Mouse (Mus musculus) spleen, adult 2 months (tissue): ENCODE data around the gene Myom3. TPM values are rescaled to one million over a fixed set of nuclear protein-coding genes. Genes with fewer than 3 reads are reported as not detected.
A peak's percentile ranks its signal among the peaks of the same experiment; 100 is the strongest.

ENCODE experiments used
- DNase-seq, 2 experiments: peaks; one replicate each; pipeline versions ENCODE4 v3.0.0 to v3.0.0-alpha.2; 2012 to 2021; ENCODE audit warnings: low spot score in 2 of 2, low read depth in 1 of 2
- H3K27ac ChIP-seq: fragments of 200-500 bp; 2 replicates; pipeline ENCODE4 v1.5.1; 2012; ENCODE audit warnings: low read length, inconsistent platforms; ENCODE audit not compliant: insufficient read depth
- H3K27me3 ChIP-seq: fragments of 200-500 bp; 2 replicates; pipeline ENCODE4 v1.6.1; 2012; ENCODE audit warnings: mild to moderate bottlenecking, moderate library complexity, low read length, inconsistent platforms; ENCODE audit not compliant: control insufficient read depth, insufficient read depth
- H3K36me3 ChIP-seq: fragments of 200-500 bp; 2 replicates; pipeline ENCODE4 v1.6.1; 2012; ENCODE audit warnings: mild to moderate bottlenecking, low read length, inconsistent platforms; ENCODE audit not compliant: control insufficient read depth, insufficient read depth
- H3K4me1 ChIP-seq: fragments of 200-500 bp; 2 replicates; pipeline ENCODE4 v1.6.1; 2011; ENCODE audit warnings: inconsistent platforms; ENCODE audit not compliant: control insufficient read depth, insufficient read depth, insufficient read length
- H3K4me3 ChIP-seq: fragments of 200-500 bp; 2 replicates; pipeline ENCODE4 v1.5.1; 2011; ENCODE audit warnings: mild to moderate bottlenecking, inconsistent platforms; ENCODE audit not compliant: insufficient read depth, insufficient read length; ENCODE audit errors: extremely low read depth
- CTCF ChIP-seq: fragments of 200-500 bp; IDR thresholded peaks from 2 replicates; pipeline ENCODE4 v1.5.1; 2011; ENCODE audit warnings: mild to moderate bottlenecking, inconsistent platforms; ENCODE audit not compliant: insufficient read depth, insufficient read length, insufficient replicate concordance; ENCODE audit errors: extremely low read depth
- POLR2A ChIP-seq: fragments of 200-500 bp; IDR thresholded peaks from 2 replicates; pipeline ENCODE4 v1.6.1; 2011; ENCODE audit warnings: low read depth, low read length, inconsistent platforms
- WGBS: fragments of 180-500 bp; shearing (Covaris S2); methylation state at CpG from one replicate; pipeline ENCODE4 v1.1.7; 2018; 5-methylcytosine and 5-hydroxymethylcytosine counted together
- polyA plus RNA-seq: library from polyadenylated mRNA; depleted of rRNA; stranded (reverse); fragments of >200 nt; gene quantifications from 2 replicates; pipeline ENCODE4 v1.2.3, GENCODE M21; 2012; rRNA removed

Myom3 gene
- polyA plus RNA-seq, 1 experiment = 0.22 TPM

- under 1% methylated on average over 90 of the region's 91 CpGs for WGBS
- Histone ChIP-seq H3K36me3 (no peaks in the 10 kb centered on the region), H3K4me1 (peaks cover 9% of the 10 kb centered on the region; the same call in 1 of the 2 replicates), H3K4me3 (peak overlapping the region; percentile 95), H3K27ac (peak overlapping the region; percentile 96), H3K27me3 (no peaks in the 10 kb centered on the region)
- no peak for TF ChIP-seq CTCF
- TF ChIP-seq POLR2A = no peak
- DNase-seq = peak in 1 of 2 experiments; percentile 38
Observed at GRCm38 (mm10) chr4:135856223-135857091, 96.9 kb downstream of the Myom3 start.

GRCm38 (mm10) chr4:135857597-135858186 is 98.2 kb downstream of the Myom3 start:
- peaks cover 3% of the 10 kb centered on the region; the same call in 1 of the 2 replicates for H3K36me3 ChIP-seq
- H3K4me1 ChIP-seq = peaks cover 9% of the 10 kb centered on the region; the same call in 1 of the 2 replicates
- peak overlapping the region; percentile 17; the same call in 1 of the 2 replicates for H3K4me3 ChIP-seq
- no peak overlapping the region for H3K27ac ChIP-seq
- 14% methylated on average over 7 of the region's 7 CpGs for WGBS
- no peak for TF ChIP-seq POLR2A
- TF ChIP-seq CTCF = no peak
- no peak for DNase-seq
- no peaks in the 10 kb centered on the region for H3K27me3 ChIP-seq

Other genes starting within 250 kb of the Myom3 start
- 0.12 and 0.14 TPM in 2 replicates for gene Grhl3, start 186.1 kb upstream of the Myom3 start, polyA plus RNA-seq
- 0.61 and 0.78 TPM in 2 replicates for gene Ifnlr1, start 73.4 kb upstream of the Myom3 start, polyA plus RNA-seq
- gene Il22ra1, start 31.5 kb upstream of the Myom3 start, polyA plus RNA-seq = 0.67 and 0.76 TPM in 2 replicates
- gene Srsf10, start 96.0 kb downstream of the Myom3 start, polyA plus RNA-seq = 68.0 and 109 TPM in 2 replicates
- 12.2 and 14.7 TPM in 2 replicates for gene Pnrc2, start 114.1 kb downstream of the Myom3 start, polyA plus RNA-seq
- gene Cnr2, start 135.7 kb downstream of the Myom3 start, polyA plus RNA-seq = 44.8 and 47.2 TPM in 2 replicates
- 45.7 TPM in 2 replicates for gene Fuca1, start 161.0 kb downstream of the Myom3 start, polyA plus RNA-seq
- gene Hmgcl, start 186.7 kb downstream of the Myom3 start, polyA plus RNA-seq = 27.9 and 32.4 TPM in 2 replicates
- gene Gale, start 204.0 kb downstream of the Myom3 start, polyA plus RNA-seq = 10.6 and 13.8 TPM in 2 replicates
- 115 and 178 TPM in 2 replicates for gene Lypla2, start 212.9 kb downstream of the Myom3 start, polyA plus RNA-seq
- 31.0 and 48.2 TPM in 2 replicates for gene Pithd1, start 227.5 kb downstream of the Myom3 start, polyA plus RNA-seq